Mouse (Mus musculus): ENCODE measurements at regions not wholly inside any gene's neighbourhood (a gene's known extent, or its start where the extent isn't known, plus 50 kb on each side); places are given as distances from the start of the nearest gene placed in this dataset.

DNA sequence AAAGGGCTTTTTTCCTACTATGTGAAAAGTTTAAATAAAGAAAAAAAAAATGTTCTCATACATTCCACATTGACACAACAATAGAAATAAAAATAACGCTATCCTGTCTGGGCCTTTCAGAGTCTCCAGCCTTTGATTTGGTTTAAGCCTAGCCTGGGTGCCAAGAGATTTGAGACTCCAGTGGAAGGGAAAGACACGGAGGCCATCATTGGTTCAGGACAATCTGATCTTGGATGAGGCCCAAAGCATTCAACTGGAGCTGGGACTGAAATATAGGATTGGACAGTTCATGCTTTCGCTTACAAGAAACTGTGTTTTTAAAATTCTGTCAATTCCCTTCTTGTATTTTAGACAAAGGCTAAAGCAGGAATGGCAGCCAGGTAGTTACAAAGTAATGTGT is 294.7 kb upstream of the Cited2 start:
- no peak for ATAC-seq (ENCODE audit: extremely low read depth, insufficient number of reproducible peaks, low FRiP score, poor library complexity, severe bottlenecking)

DNA sequence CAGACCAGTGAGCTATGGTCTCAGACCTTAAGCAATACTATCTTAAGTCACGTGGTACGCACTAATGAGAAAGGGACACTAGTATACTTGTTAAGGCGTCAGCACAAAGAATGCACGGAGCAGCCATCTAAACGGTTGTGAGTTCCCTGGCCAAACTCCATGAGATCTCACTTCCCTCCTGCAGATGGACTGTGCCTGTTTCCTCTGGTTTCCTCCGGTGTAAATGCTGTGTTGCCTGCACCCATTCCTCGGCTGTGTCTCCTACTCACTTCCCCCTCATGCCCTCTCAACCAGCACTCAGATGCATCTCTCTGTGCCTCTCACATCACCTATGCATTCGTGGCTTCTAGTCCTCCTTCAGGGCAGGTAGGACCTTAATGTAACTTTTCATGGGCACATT is 291.9 kb upstream of the Cited2 start:
- no peak for ATAC-seq (ENCODE audit: extremely low read depth, insufficient number of reproducible peaks, low FRiP score, poor library complexity, severe bottlenecking)

DNA sequence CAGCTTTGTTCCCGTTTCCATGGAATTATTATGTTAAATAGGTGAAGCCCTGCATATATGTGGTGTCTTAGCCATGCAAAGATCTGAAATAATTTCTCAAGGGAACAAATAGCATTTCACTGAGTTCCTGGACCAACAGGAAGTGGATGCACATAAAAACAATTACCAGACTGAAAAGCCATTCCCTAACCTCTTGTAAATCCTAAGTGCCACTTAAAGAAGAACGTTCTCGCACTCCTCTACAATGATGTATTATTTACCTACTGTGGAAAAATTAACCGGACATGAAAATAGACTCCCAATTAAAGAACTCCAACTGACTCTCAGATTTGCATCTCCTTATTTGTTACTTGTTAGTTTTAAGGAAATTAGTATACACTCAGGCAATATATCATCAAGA is 288.9 kb upstream of the Cited2 start:
- ATAC-seq (ENCODE audit: extremely low read depth, insufficient number of reproducible peaks, low FRiP score, poor library complexity, severe bottlenecking) = no peak

DNA sequence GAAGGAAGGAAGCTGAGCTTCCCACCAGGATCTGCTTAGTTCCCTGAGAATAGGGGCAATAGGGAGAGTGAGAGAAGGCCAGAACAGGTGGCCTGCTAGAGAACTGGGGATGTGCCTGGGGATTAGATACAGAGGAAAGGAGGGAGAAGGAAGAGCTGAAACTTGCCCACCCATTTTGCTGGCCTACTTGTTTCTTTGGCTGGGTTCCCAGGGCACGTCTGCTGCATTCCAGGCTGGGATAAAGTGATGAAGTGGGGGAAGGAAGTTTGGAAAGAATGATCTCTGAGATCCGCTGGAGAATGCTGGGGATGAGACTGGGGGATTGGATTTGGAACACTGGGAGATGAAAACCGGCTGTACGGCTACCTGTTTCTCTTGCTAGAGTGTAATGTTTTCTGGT is 272.8 kb upstream of the Cited2 start:
- ATAC-seq (ENCODE audit: extremely low read depth, insufficient number of reproducible peaks, low FRiP score, poor library complexity, severe bottlenecking) = no peak

DNA sequence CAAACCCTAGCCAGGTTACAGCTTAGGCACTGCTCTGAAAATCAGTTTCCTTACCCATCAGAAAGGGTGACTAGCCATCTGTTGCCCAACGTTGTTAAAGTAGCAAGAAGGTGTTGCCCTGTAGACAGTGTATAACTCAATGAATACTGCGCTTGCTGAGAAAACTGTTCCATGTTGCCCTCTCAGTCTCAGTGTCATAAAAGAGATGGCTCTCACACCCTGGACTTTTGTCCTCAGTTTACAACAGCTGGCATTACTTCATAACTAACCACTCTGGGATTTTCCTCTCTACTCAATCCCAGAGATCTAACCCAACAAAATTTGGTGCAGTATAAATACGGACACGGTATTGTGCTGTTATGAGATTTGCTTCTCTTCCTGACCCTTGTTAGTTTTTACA is 252.1 kb upstream of the Cited2 start:
- no peak for ATAC-seq (ENCODE audit: extremely low read depth, insufficient number of reproducible peaks, low FRiP score, poor library complexity, severe bottlenecking)

DNA sequence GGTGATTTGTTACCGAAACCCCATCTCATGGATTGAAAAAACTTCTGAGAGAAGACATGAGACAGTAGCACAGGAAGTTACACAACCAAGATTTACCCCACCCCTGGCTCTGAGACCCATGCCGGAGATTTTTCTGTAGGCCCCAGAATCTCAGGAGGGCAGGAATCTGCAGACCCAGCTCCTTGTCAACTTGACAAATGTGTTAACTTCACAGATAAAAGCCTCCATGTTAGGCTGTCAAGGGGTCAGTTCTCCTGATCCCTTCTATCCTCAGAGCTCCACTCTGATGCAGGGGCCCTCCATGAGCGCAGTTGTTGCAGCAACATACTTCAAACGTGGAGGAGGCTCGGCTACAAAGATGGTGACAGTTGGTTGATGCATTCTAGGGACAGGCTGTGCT is 250.5 kb upstream of the Cited2 start:
- no peak for ATAC-seq (ENCODE audit: extremely low read depth, insufficient number of reproducible peaks, low FRiP score, poor library complexity, severe bottlenecking)

DNA sequence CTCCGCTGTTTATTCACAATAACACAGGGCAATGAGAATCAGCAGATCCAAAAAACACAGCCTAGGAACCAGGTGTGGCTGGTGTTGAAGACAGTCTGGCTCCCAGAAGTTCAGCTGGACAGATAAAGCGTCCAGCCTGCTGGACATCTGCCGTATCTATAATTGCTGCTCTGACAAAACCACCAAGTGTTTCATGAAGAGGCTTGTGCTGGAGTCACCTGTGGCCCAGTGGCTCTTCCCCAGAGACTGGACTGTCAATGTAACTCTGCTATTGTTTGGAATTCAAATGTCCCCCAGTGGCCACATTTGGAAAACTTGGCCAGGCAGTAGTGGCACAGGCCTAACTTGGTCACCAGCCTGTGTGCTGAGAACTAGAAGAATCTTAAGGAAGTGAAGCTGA is 247.0 kb upstream of the Cited2 start:
- ATAC-seq (ENCODE audit: extremely low read depth, insufficient number of reproducible peaks, low FRiP score, poor library complexity, severe bottlenecking) = no peak

DNA sequence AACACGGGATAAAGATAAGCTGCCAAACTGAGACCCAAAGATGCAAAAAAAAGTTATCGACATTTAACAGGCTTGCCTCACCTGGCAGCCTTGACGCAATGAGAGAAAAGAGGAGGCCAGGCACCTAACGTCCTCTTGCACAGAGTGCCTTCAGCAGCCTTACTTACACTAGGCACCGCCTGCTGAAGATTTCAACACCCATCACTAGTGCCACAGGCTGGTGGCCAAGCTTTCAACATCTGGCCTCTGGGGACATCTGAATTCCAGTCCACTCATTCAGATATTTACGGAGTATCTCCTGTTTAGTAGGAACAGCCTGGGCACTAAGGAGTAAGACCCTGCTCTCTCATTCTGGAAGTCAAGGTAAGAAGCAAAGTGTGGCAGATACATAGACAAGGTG is 246.3 kb upstream of the Cited2 start:
- peak; percentile 51 for ATAC-seq (ENCODE audit: extremely low read depth, insufficient number of reproducible peaks, low FRiP score, poor library complexity, severe bottlenecking)

DNA sequence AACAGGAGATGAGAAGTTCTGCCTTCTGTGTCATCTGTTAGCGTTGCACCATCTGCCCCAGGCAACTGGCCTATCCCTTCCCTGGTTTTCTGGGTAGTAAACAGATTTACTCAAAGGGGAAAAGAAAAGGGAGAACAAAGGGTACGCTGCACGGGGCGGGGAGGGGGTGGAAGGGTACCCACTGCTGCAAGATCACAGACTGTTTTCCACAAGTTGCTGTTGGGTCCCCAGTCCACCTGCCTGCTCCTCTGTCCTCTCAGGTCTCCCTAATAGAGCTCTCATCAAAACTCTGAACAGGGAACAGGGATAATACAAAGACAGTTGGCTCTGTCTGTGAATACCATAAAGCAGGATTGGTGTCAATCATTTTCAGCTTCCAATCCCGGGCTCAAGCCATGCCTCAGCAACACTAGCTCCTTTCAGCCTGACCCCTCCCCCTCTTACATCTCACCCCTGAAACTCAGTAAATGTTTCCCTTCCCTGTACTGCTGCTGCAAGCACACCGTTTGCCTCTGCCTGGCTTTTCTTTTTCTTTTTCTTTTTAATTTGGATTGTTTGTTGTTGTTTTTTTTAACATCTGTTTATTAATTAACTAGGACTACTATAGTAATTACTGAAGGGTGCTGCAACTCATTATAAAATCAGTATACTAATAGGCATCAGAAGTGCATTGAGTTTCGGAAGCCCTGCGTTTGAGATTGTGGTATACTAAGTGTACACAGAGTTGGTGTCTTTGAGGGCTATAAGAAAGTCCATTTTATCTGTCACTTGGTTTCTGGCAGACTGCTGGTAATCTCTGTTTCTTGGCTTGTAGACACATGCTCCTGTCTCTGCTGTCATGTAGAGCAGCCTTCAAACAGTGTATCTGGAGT is 244.0 kb upstream of the Cited2 start:
- ATAC-seq (ENCODE audit: extremely low read depth, insufficient number of reproducible peaks, low FRiP score, poor library complexity, severe bottlenecking) = no peak

DNA sequence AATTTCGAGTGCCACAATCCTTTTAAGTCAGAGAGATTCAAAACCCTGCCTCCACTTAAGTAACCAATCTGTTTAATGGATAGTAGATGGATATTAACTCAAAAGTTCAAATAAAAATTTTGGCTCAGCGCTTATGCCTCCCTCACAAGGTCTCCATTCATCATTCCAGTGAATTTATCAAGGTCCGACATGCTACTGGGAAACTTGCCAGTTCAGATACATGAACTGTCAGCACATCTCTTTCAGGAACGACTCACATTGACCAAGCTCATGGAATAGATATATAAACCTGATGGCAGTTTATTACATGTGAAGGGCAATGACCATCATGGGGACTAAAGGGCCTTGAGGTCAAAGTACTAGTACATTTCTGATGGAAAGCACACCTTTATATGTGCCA is 240.3 kb upstream of the Cited2 start:
- ATAC-seq (ENCODE audit: extremely low read depth, insufficient number of reproducible peaks, low FRiP score, poor library complexity, severe bottlenecking) = no peak

DNA sequence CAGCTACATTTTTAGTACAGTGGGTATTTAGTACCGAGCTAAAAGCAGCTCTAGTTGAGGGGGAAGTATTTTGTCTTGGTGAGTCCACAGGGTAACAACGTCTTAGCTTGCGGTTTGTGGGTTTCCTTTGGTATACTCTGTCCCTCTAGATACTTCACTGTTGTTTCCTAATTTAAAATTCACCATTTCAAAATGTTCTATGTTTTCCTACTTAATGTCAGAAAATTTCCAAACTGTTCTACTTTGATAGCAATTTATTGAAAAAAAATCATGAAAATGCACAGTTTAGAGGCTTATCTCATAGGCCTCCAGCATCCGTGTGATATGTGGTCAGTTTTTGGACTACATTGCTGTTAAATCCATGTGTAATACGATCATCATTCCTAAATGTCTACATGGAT is 238.0 kb upstream of the Cited2 start:
- ATAC-seq (ENCODE audit: extremely low read depth, insufficient number of reproducible peaks, low FRiP score, poor library complexity, severe bottlenecking) = peak; percentile 63; the same call in 1 of the 2 replicates

DNA sequence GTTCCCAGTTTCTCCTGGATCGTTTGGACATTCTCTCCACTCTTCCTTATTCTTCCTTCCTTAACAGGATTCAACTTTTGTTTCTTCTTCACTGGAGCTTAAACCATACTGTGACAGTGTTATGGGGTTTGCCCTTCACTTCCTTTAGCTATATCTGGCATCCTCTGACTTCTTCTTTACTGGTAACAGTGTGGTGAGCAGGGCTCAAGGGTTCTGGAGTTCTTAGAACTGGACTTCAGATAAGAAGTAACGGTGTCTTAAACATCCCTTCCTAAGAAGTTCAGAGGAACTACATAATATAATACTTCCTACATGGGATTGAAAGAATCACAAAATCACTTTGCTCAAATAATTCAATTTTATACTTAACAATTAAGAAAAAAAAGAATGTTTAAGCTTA is 237.5 kb upstream of the Cited2 start:
- ATAC-seq (ENCODE audit: extremely low read depth, insufficient number of reproducible peaks, low FRiP score, poor library complexity, severe bottlenecking) = peak; percentile 68

DNA sequence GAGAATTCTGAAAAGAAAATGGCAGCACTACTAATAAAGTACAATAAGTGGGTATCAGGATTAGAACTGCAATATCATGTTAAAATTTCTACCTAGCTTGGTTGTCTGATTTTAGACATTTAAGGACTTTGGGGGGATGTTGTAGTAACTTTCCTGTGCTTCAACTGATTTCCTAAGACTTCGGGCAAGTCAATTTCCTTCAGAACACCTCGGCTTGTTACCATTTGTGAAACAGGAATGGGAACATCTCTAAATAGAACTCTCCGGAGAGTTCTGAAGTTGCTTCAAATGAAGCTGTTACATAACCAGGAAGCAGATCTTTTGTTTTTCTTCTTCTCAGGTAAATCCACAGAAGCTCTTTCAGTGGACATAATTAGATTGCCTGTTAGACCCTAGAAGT is 237.0 kb upstream of the Cited2 start:
- no peak for ATAC-seq (ENCODE audit: extremely low read depth, insufficient number of reproducible peaks, low FRiP score, poor library complexity, severe bottlenecking)

DNA sequence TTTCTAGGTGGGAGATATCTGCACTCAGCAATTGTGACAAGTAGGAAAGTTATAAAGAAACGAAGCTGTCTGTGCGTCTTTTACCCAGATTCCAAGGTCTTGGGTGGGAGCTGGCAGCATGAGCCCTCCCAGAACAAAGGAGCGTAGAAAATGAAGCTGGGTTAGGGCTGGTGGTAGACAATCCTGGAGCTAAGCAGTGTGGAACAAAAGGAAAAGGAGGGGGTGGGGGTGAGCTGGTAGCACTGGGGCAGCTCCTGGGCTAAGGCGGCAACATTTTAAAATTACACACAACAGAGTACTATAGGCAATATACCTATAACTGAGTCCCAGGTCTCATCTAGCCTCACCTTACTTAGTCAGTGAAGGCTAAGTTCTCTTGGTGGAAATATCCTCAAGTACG is 235.6 kb upstream of the Cited2 start:
- no peak for ATAC-seq (ENCODE audit: extremely low read depth, insufficient number of reproducible peaks, low FRiP score, poor library complexity, severe bottlenecking)

DNA sequence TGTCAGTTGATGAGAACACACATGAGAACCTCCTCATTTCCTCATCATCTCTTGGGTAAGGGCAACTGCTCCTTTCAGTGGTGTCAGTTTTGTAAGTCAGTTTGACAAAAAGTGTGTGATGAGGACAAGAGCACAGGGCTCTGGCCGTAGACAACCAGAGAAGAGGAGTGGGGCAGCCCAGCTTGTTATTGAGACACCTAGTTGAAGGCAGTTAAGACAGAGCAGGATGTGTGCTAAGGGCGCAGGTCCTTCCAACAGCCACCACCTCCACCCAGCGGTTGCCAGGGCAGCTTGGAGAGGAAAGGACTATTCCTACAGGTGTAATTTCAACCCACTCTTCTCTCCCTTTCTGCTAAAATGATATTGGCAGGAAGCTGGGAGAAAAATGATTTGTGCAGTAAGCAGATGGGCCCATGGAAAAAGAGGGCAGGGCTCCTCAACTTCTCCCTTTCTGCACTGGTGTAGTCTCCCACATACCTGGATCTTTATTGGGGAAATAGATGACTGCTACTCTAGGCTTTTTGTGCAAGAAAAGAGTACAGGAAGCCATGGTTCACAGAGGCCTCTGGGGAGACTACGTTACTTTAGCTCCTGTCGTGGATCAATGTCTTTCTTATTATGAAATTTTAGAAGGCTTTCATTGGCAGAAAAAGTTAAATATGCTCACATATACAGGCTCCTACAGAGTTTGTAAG is 231.3 kb upstream of the Cited2 start:
- ATAC-seq (ENCODE audit: extremely low read depth, insufficient number of reproducible peaks, low FRiP score, poor library complexity, severe bottlenecking) = peak; percentile 56; the same call in 1 of the 2 replicates

DNA sequence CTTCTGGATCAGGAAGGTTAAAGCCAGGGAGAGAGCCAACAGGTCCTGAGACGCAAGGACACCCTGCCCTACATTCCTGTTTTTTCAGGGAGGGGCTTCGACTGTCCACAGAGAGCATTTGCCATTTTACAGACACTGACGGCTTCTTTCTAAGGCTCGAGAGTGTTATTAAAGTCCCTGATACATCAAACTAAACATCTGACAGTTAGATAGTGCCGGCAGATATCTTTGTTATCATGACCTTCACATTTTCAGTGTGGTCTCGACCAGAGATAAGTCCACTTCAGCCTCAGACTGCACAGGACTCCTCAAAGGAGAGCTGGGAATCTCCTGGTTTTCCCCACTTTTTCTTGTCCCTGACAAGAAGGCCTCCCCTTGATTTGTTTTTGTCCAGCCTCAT is 229.9 kb upstream of the Cited2 start:
- ATAC-seq (ENCODE audit: extremely low read depth, insufficient number of reproducible peaks, low FRiP score, poor library complexity, severe bottlenecking) = no peak

DNA sequence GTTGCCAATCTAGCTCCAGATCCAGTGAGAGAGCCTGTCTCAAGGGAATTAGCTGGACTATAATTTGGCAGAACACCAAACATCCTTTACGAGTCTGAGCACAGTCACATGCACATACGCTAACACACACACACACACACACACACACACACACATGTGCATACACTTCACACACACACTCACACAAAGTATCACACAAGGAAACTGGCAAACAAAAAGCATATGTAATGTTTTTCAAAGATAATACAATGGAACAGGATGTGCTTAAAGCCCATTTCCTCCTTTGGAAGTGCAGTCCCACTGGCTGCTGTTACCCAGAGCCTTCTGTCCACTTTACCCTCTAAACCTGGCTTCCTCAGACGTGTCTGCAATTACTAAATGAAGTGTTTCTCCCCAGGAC is 226.2 kb upstream of the Cited2 start:
- ATAC-seq (ENCODE audit: extremely low read depth, insufficient number of reproducible peaks, low FRiP score, poor library complexity, severe bottlenecking) = no peak

DNA sequence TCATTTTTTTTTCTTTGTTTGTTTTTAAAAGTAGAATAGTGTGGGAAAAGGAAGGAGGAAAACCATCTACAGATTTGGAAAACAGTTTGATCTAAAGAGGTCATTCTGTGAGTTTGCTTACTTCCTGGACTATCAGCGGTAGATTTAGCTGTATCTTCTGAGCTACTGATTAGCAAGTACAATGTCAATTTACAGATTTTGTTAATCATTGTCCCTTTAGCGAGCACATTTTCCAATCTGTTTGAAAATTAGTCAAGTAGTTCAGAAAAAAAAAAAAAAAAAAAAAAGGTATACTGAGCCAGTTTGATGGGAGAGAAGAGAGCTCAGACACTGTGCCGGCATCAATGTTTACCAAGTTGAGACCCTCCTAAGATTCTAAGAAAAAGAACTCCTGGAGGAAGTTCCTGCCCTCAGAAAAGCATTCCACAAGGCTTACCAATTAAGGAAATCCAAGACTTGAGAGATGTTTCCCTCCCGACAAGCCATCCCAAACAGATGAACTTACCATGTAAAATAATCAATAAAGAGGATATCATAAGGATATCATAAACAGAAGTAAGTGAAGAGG is 212.3 kb upstream of the Cited2 start:
- ATAC-seq (ENCODE audit: extremely low read depth, insufficient number of reproducible peaks, low FRiP score, poor library complexity, severe bottlenecking) = no peak

DNA sequence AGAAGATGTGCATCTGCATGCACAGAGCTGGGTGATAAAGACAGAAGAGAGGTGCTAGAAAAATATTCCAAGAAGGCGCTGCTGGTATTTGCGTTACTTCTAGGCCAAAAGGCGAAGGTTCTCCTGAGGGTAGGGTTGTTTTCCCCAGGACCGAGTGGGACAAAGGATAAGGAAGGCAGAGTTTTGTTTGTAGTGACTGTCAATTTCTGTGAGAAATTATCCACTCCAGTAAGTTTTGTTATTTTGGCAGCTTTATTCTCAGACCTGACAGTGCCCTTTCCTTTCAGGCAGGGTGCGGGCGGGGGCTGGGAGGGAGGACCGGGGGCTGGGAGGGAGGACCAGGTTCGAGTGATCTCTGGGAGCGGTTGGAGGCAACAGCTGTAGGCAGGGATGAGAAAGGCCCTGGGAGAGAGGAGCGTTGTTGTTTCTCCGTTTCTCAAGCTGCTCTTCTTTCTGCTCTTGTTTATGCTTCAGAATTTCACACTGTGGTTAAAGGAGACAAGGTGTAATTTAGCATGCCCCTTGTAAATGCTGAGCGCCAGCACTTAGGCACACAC is 211.2 kb upstream of the Cited2 start:
- no peak for ATAC-seq (ENCODE audit: extremely low read depth, insufficient number of reproducible peaks, low FRiP score, poor library complexity, severe bottlenecking)

DNA sequence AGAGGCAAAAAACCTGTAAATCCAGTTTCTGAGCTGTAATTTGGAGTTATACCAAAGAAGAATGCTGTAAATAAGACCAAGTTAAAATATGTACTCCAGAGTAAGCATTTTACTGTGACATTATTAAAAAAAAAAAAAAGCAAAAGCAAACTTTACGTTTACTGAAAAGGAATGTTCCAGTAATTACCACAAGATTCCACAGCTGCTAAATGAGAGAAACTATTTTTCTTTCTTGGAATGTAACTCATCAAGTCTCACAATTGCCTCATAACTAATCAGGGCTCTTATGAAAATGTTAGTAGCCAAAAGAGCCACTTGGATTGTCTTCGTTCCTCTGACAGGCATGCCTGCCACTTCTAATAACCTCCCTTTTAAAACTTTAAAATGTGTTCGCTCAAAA is 210.5 kb upstream of the Cited2 start:
- no peak for ATAC-seq (ENCODE audit: extremely low read depth, insufficient number of reproducible peaks, low FRiP score, poor library complexity, severe bottlenecking)

Measured in neutrophil, adult 5-6 weeks (primary cell).